Mouse (Mus musculus): ENCODE measurements around the gene Mapkapk2. TPM values are rescaled to one million over a fixed set of nuclear protein-coding genes. Genes with fewer than 3 reads are reported as not detected.

The Mapkapk2 gene
- polyA plus RNA-seq, 1 experiment from 2014 or later, result 52.3 TPM

DNA sequence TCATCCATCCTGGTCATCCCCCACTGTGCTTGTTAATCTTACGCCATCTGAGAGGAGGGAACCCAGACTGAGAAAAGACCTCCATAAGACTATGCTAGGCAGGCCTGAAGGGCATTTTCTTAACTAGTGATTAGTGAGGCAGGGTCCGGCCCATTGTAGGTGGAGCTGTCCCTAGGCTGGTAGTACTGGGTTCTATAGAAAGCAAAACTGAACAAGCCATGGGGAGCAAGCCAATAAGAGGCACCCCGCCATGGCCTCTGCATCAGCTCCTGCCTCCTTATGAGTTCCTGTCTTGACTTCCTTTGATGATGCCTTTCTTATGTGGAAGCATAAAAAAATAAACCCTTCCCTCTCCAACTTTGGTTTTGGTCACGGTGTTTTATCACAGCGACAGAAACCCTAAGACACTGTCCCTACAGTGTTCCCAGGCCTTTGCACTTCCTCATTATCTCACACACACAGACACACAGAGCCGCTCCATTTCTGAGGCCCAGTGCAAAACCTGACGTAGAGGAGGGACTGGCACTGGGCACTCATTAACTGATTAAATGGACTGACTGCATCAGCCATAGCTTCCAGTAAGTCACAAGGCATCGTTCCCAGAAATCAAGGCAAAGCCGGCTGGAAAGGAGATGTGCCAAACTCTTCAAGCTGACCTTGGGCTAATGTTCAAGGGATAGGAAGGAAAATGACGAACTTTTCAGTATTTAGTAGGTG is 29.5 kb downstream of the Mapkapk2 start:
- Histone ChIP-seq H3K4me2 (ENCODE audit: low read depth, low read length, severe bottlenecking) (no peak overlapping the region), H3K27me3 (ENCODE audit: control insufficient read depth, insufficient read depth, low read length) (no peaks in the 10 kb centered on the region), H3K9ac (ENCODE audit: low read length) (no peak overlapping the region), H3K4me3 (ENCODE audit: low read depth, low read length) (no peak overlapping the region), H3K27ac (ENCODE audit: low read depth, low read length) (no peak overlapping the region), H3K4me1 (replicated peaks; ENCODE audit: control insufficient read depth, insufficient read depth, low read length) (no peaks in the 10 kb centered on the region), H3K9me3 (ENCODE audit: control insufficient read depth, low read length) (no peaks in the 10 kb centered on the region), H3K36me3 (ENCODE audit: control insufficient read depth, insufficient read depth, low read length) (no peaks in the 10 kb centered on the region; the same call in 1 of the 2 replicates)
- DNase-seq (ENCODE audit: low spot score), result no peak
- 86% methylated on average over 10 of the region's 10 CpGs for WGBS
- no peak for ATAC-seq (replicated peaks; ENCODE audit: low FRiP score)

DNA sequence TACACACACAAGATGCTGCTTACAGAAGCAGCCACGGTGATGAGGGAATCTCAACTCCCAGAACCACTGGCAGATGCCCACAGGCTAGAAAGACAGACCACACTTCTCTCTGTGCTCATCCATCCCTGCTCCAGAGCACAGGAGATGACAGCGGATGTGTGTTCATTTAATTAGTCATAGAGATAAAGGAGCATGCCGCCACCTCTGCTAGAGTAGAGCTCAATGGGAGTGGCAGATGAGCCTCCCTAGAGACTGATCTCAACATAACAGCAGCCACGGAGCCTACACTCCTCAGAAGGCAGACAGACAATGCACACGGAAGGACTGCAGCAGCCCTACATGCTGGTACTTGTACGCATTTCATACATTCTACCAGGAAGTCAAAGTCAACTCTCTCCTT is 33.4 kb downstream of the Mapkapk2 start:
- Histone ChIP-seq H3K4me1 (replicated peaks; ENCODE audit: control insufficient read depth, insufficient read depth, low read length) (peaks cover 8% of the 10 kb centered on the region; the same call in 1 of the 2 replicates), H3K27me3 (ENCODE audit: control insufficient read depth, insufficient read depth, low read length) (no peaks in the 10 kb centered on the region), H3K9ac (ENCODE audit: low read length) (no peak overlapping the region), H3K9me3 (ENCODE audit: control insufficient read depth, low read length) (no peaks in the 10 kb centered on the region), H3K4me3 (ENCODE audit: low read depth, low read length) (no peak overlapping the region), H3K4me2 (ENCODE audit: low read depth, low read length, severe bottlenecking) (no peak overlapping the region), H3K27ac (ENCODE audit: low read depth, low read length) (no peak overlapping the region), H3K36me3 (ENCODE audit: control insufficient read depth, insufficient read depth, low read length) (no peaks in the 10 kb centered on the region; the same call in 1 of the 2 replicates)
- 77% methylated on average over 6 of the region's 6 CpGs for WGBS
- no peak for ATAC-seq (replicated peaks; ENCODE audit: low FRiP score)
- DNase-seq (ENCODE audit: low spot score), result no peak

DNA sequence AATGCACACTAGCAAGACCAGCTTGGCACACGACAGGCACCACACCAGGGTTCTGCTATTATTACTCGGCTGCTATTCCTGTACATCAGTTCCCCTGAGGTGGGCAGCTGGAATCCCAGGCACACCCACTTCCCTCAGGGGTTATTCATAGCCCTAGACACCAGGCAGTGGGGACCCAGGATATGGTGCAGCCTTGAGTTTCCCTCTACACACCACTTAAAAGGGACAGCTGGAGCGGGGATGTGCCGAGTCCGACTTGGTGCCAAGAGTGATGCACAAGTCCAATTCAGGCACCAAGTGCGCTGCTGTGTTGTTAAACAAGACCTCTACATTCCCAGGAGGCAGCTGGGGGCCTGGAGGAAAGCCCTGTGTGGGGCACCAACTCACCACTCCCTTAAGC is 34.8 kb downstream of the Mapkapk2 start:
- Histone ChIP-seq H3K9ac (ENCODE audit: low read length) (peak overlapping the region; percentile 16; the same call in 1 of the 2 replicates), H3K27ac (ENCODE audit: low read depth, low read length) (no peak overlapping the region), H3K9me3 (ENCODE audit: control insufficient read depth, low read length) (no peaks in the 10 kb centered on the region), H3K4me1 (replicated peaks; ENCODE audit: control insufficient read depth, insufficient read depth, low read length) (peaks cover 11% of the 10 kb centered on the region; the same call in 1 of the 2 replicates), H3K36me3 (ENCODE audit: control insufficient read depth, insufficient read depth, low read length) (no peaks in the 10 kb centered on the region; the same call in 1 of the 2 replicates), H3K27me3 (ENCODE audit: control insufficient read depth, insufficient read depth, low read length) (no peaks in the 10 kb centered on the region), H3K4me2 (ENCODE audit: low read depth, low read length, severe bottlenecking) (no peak overlapping the region), H3K4me3 (ENCODE audit: low read depth, low read length) (no peak overlapping the region)
- 87% methylated on average over 6 of the region's 6 CpGs for WGBS
- ATAC-seq (replicated peaks; ENCODE audit: low FRiP score) (no peak), DNase-seq (ENCODE audit: low spot score) (no peak)

DNA sequence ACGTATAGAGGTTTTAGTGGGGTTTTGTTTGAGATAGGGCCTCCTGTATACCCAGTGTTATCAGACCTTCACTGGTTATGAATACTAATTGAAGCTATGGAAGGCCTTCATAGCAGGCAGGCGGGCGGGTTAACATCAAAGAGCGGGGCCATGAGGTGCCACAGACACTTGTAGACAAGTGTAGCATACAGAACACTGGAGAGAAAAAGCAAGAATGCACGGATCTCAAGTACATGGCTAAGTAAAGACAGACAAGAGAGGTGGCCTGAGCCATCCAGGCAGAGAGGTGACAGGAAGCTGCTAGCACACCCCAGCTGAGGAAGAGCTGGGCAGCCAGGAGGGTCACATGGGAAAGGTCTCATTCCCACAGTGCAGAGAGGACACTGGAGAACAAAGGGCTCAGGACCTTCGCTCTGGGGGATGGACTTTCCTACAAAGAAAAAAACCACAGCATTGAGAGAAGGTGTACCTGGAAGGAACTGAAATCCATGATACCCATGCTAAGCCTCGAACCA is 35.8 kb downstream of the Mapkapk2 start:
- WGBS, result 83% methylated on average over 7 of the region's 7 CpGs
- ATAC-seq (replicated peaks; ENCODE audit: low FRiP score) (no peak), DNase-seq (ENCODE audit: low spot score) (no peak)
- H3K27ac ChIP-seq (ENCODE audit: low read depth, low read length), result no peak overlapping the region
- H3K4me1 ChIP-seq (replicated peaks; ENCODE audit: control insufficient read depth, insufficient read depth, low read length), result peaks cover 11% of the 10 kb centered on the region; the same call in 1 of the 2 replicates
- no peaks in the 10 kb centered on the region for H3K9me3 ChIP-seq (ENCODE audit: control insufficient read depth, low read length)
- H3K36me3 ChIP-seq (ENCODE audit: control insufficient read depth, insufficient read depth, low read length), result no peaks in the 10 kb centered on the region; the same call in 1 of the 2 replicates
- H3K4me3 ChIP-seq (ENCODE audit: low read depth, low read length), result no peak overlapping the region
- H3K27me3 ChIP-seq (ENCODE audit: control insufficient read depth, insufficient read depth, low read length), result no peaks in the 10 kb centered on the region
- H3K9ac ChIP-seq (ENCODE audit: low read length), result no peak overlapping the region
- H3K4me2 ChIP-seq (ENCODE audit: low read depth, low read length, severe bottlenecking), result no peak overlapping the region

DNA sequence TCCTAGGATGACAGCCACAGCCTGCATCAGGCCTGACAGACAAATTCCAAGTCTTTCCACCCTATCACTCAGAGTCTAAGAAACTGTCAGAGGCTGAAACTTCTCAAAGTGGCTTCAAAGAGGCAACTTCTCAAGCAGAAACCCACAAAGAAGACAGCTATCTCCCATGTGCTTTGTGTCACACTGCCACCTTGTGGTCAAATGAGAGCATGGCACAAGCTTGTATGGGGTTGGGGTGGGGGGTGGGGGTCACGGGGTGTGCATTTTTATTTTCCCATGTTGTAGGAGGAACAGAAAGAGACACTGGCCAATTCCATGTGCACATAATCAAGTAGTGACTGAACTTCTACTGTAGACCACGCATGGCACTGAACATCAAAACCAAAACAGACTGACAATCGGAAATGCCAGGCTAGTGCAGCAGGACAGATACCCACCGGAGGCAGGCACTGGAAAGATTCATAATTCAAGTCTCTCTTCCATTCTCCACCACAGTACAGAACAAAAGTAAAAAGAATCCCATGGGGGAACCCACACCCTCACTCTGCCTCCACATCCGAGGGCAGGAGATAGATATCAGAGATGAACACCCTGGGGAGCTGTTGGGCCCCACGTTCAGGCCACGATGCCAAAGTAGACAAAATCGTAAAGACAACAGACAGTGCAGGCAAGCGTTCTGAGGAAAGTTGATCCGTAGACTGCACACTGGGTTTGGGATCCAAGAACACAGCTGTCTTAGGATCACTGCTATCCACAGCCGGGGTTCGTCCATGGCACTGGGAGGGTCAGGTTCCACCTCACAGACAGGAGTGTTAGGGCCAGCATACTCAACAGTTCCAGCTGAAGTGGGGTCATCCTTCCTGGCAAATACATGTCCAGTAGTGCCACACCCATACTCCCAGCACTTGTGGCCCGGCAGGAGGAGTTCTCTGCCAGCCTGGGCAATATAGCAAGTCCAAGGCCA is 37.1 kb downstream of the Mapkapk2 start:
- Histone ChIP-seq H3K9me3 (ENCODE audit: control insufficient read depth, low read length) (no peaks in the 10 kb centered on the region), H3K27me3 (ENCODE audit: control insufficient read depth, insufficient read depth, low read length) (no peaks in the 10 kb centered on the region), H3K27ac (ENCODE audit: low read depth, low read length) (no peak overlapping the region), H3K9ac (ENCODE audit: low read length) (no peak overlapping the region), H3K4me3 (ENCODE audit: low read depth, low read length) (no peak overlapping the region), H3K4me2 (ENCODE audit: low read depth, low read length, severe bottlenecking) (no peak overlapping the region), H3K4me1 (replicated peaks; ENCODE audit: control insufficient read depth, insufficient read depth, low read length) (peaks cover 11% of the 10 kb centered on the region; the same call in 1 of the 2 replicates), H3K36me3 (ENCODE audit: control insufficient read depth, insufficient read depth, low read length) (no peaks in the 10 kb centered on the region; the same call in 1 of the 2 replicates)
- 82% methylated on average over 13 of the region's 13 CpGs for WGBS
- no peak for ATAC-seq (replicated peaks; ENCODE audit: low FRiP score)
- peak; percentile 74 for DNase-seq (ENCODE audit: low spot score)

DNA sequence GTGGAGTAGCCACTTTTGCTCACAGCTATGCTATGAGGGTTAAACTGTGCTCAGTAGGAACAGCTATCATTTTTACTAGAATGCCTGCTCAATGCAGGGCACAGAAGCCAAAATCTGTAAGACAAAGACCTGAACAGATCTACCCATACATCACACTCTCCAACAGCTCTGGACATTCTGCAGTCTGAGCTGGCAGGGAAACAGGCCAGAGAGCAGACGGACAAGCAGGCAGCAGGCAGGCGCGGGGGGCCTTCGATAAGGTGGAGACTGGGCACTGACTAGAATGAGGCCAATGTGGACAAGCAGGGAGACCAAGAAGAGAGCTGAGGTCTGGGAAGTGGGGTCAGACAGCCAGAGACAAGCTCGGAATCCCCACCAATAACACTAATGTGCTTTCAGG is 37.8 kb downstream of the Mapkapk2 start:
- no peak overlapping the region for H3K27ac ChIP-seq (ENCODE audit: low read depth, low read length)
- no peak overlapping the region for H3K4me3 ChIP-seq (ENCODE audit: low read depth, low read length)
- peaks cover 11% of the 10 kb centered on the region; the same call in 1 of the 2 replicates for H3K4me1 ChIP-seq (replicated peaks; ENCODE audit: control insufficient read depth, insufficient read depth, low read length)
- H3K9me3 ChIP-seq (ENCODE audit: control insufficient read depth, low read length), result no peaks in the 10 kb centered on the region
- H3K27me3 ChIP-seq (ENCODE audit: control insufficient read depth, insufficient read depth, low read length), result no peaks in the 10 kb centered on the region
- no peak for DNase-seq (ENCODE audit: low spot score)
- no peak overlapping the region for H3K9ac ChIP-seq (ENCODE audit: low read length)
- WGBS, result 88% methylated on average over 5 of the region's 5 CpGs
- H3K36me3 ChIP-seq (ENCODE audit: control insufficient read depth, insufficient read depth, low read length), result peaks cover under 1% of the 10 kb centered on the region; the same call in 1 of the 2 replicates
- no peak overlapping the region for H3K4me2 ChIP-seq (ENCODE audit: low read depth, low read length, severe bottlenecking)
- ATAC-seq (replicated peaks; ENCODE audit: low FRiP score), result no peak

DNA sequence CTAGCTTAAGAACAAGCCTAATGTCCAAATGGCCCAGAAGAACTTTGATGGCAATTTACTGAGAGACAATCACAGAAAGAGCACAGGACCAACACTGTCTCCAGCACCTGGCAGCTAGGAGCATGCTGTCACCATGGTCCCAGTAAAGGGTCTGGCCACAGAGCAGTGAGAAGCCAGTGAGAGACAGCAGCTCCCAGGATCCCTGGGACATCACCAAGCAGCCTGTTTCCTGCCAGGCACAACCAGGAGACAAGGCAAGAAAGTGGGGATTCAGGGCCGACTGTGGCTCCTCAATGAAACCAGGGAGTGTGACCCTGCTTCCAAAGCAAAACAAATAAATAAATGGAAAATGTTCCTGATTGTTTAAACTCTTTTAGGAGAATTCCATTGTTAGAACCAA is 38.2 kb downstream of the Mapkapk2 start:
- H3K9ac ChIP-seq (ENCODE audit: low read length), result no peak overlapping the region
- ATAC-seq (replicated peaks; ENCODE audit: low FRiP score) (no peak), DNase-seq (ENCODE audit: low spot score) (no peak)
- peaks cover 11% of the 10 kb centered on the region; the same call in 1 of the 2 replicates for H3K4me1 ChIP-seq (replicated peaks; ENCODE audit: control insufficient read depth, insufficient read depth, low read length)
- H3K4me2 ChIP-seq (ENCODE audit: low read depth, low read length, severe bottlenecking), result no peak overlapping the region
- 75% methylated on average over 1 of the region's 1 CpGs for whole genome bisulfite sequencing
- H3K9me3 ChIP-seq (ENCODE audit: control insufficient read depth, low read length), result no peaks in the 10 kb centered on the region
- H3K27me3 ChIP-seq (ENCODE audit: control insufficient read depth, insufficient read depth, low read length), result no peaks in the 10 kb centered on the region
- no peak overlapping the region for H3K27ac ChIP-seq (ENCODE audit: low read depth, low read length)
- H3K4me3 ChIP-seq (ENCODE audit: low read depth, low read length), result no peak overlapping the region
- peaks cover 5% of the 10 kb centered on the region; the same call in 1 of the 2 replicates for H3K36me3 ChIP-seq (ENCODE audit: control insufficient read depth, insufficient read depth, low read length)

DNA sequence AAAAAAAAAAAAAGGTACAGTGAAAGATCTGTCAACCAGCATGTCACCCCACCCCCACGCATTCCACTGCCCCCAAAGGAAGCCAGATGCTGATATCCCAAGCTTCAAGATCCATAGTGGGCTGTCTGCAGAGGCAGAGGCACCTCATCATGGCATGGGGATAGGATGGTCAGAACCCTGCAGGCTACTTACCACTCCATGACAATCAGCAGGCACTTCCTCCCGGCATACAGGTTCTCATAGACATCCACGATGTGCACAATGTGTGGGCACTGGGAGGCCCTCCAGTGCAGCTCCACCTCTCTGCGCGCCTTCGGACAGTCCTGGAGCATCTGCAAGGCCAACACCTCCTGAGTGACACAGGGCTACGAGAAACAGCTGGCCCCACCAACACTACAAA is 39.2 kb downstream of the Mapkapk2 start:
- Histone ChIP-seq H3K9ac (ENCODE audit: low read length) (no peak overlapping the region), H3K4me1 (replicated peaks; ENCODE audit: control insufficient read depth, insufficient read depth, low read length) (peaks cover 11% of the 10 kb centered on the region; the same call in 1 of the 2 replicates), H3K9me3 (ENCODE audit: control insufficient read depth, low read length) (no peaks in the 10 kb centered on the region), H3K4me2 (ENCODE audit: low read depth, low read length, severe bottlenecking) (no peak overlapping the region), H3K4me3 (ENCODE audit: low read depth, low read length) (no peak overlapping the region), H3K27ac (ENCODE audit: low read depth, low read length) (no peak overlapping the region), H3K27me3 (ENCODE audit: control insufficient read depth, insufficient read depth, low read length) (no peaks in the 10 kb centered on the region), H3K36me3 (ENCODE audit: control insufficient read depth, insufficient read depth, low read length) (peaks cover 5% of the 10 kb centered on the region; the same call in 1 of the 2 replicates)
- 83% methylated on average over 7 of the region's 7 CpGs for WGBS
- ATAC-seq (replicated peaks; ENCODE audit: low FRiP score) (no peak), DNase-seq (ENCODE audit: low spot score) (no peak)
